Mouse (Mus musculus): ENCODE results near the gene Samhd1.

DNA sequence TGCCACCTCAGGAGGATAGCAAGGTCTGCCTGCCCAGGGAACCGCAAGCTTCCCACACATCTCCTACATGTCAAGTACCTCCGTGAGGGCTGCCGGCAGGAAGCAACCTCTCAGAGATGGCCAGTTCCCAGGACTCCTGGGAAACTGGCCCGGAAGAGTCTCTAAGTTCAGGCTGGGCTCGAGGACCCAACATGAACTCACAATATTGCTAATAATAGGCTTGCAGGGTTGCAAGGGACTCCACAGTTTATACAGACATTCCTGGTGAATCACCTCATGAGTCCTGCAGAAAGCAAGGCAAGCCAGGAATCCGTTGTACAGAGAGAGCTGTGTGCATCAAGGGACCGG, 69.2 kb downstream of the Samhd1 start:
- TF ChIP-seq CTCF (conservative IDR thresholded peaks at IDR 0.05 in 1 of 2, IDR thresholded peaks at IDR 0.05 in 1 of 2; ENCODE audit: low read depth in 2 of 2, low read length in 2 of 2) = no peak
- no peak for TF ChIP-seq POLR2A (IDR thresholded peaks at IDR 0.05; ENCODE audit: low read depth, low read length)
- no peak for TF ChIP-seq SIN3A (IDR thresholded peaks at IDR 0.05; ENCODE audit: low read length)
- no peak for TF ChIP-seq SMC3 (IDR thresholded peaks at IDR 0.05; ENCODE audit: low read depth, low read length)
- TF ChIP-seq USF2 (conservative IDR thresholded peaks at IDR 0.05; ENCODE audit: low read depth, low read length) = no peak
- TF ChIP-seq NELFE (IDR thresholded peaks at IDR 0.05; ENCODE audit: low read depth, low read length) = no peak
- no peak for TF ChIP-seq TCF12 (IDR thresholded peaks at IDR 0.05; ENCODE audit: low read depth, low read length)

Data from CH12.LX (cell line).